In genomic region chr13:54686139-54687053, GRCm38 (mm10) we compare ENCODE assay signal across 8 mouse cellular contexts. TPM values are rescaled to one million over a fixed set of nuclear protein-coding genes. Genes with fewer than 3 reads are reported as not detected.
DNase-seq lines count a peak whose midpoint lies in the region; ATAC-seq and TF ChIP-seq lines count a peak whose summit lies in the region.

No protein-coding gene starts in this region.

- peak overlapping the region; percentile 94 for H3K27ac ChIP-seq in kidney, adult 2 months (ENCODE audit: insufficient read depth, low read depth, low read length)
- peak overlapping the region; percentile 63 for H3K27ac ChIP-seq in MEL (ENCODE audit: control insufficient read depth, low read depth, low read length)
- peak overlapping the region; percentile 99 for H3K27ac ChIP-seq in forebrain, embryonic 12.5 days
- peak overlapping the region; percentile 98 for H3K27ac ChIP-seq in liver, embryonic 11.5 days (ENCODE audit: low read depth, low read length)
- H3K27ac ChIP-seq in stomach, embryonic 14.5 days (ENCODE audit: low read length) = peak overlapping the region; percentile 96

- H3K4me2 ChIP-seq in forebrain, embryonic 12.5 days = peak overlapping the region; percentile 92
- H3K4me2 ChIP-seq in liver, embryonic 11.5 days = peak overlapping the region; percentile 98
- peak overlapping the region; percentile 83 for H3K4me2 ChIP-seq in stomach, embryonic 14.5 days (replicated peaks; ENCODE audit: low read depth, low read length)

- no peak for TF ChIP-seq EP300 in MEL (IDR thresholded peaks at IDR 0.05; ENCODE audit: low read depth in 1 of 2, low read length in 2 of 2)

- peaks cover 12% of the 10 kb centered on the region; the same call in 1 of the 2 replicates for H3K36me3 ChIP-seq in kidney, adult 2 months (ENCODE audit: control insufficient read depth, insufficient read depth, low read length)
- H3K36me3 ChIP-seq in MEL (ENCODE audit: control insufficient read depth in 1 of 2, insufficient read depth in 2 of 2, low read length in 2 of 2) = peaks cover 7 to 24% of the 10 kb centered on the region in 2 experiments; a peak in 3 of 4 replicates
- peaks cover 32% of the 10 kb centered on the region for H3K36me3 ChIP-seq in forebrain, embryonic 12.5 days (replicated peaks)
- H3K36me3 ChIP-seq in liver, embryonic 11.5 days (ENCODE audit: control insufficient read depth, insufficient read depth, low read length) = peaks cover 29% of the 10 kb centered on the region
- peaks cover 30% of the 10 kb centered on the region for H3K36me3 ChIP-seq in stomach, embryonic 14.5 days (ENCODE audit: control insufficient read depth, insufficient read depth, low read length)

- no peaks in the 10 kb centered on the region for H3K27me3 ChIP-seq in kidney, adult 2 months (replicated peaks; ENCODE audit: control insufficient read depth, insufficient read depth, low read length)
- no peaks in the 10 kb centered on the region for H3K27me3 ChIP-seq in MEL (ENCODE audit: control insufficient read depth in 1 of 2, insufficient read depth in 2 of 2, low read length in 2 of 2)
- no peaks in the 10 kb centered on the region for H3K27me3 ChIP-seq in forebrain, embryonic 12.5 days
- no peaks in the 10 kb centered on the region for H3K27me3 ChIP-seq in liver, embryonic 11.5 days (replicated peaks; ENCODE audit: control insufficient read depth, insufficient read depth, low read length)
- H3K27me3 ChIP-seq in stomach, embryonic 14.5 days (ENCODE audit: control insufficient read depth, insufficient read depth, low read length) = no peaks in the 10 kb centered on the region

- H3K4me1 ChIP-seq in kidney, adult 2 months (ENCODE audit: control insufficient read depth, insufficient read depth, low read length) = peaks cover 25% of the 10 kb centered on the region
- H3K4me1 ChIP-seq in MEL (ENCODE audit: control insufficient read depth in 1 of 2, insufficient read depth in 2 of 2, low read length in 2 of 2) = peaks cover 4 to 26% of the 10 kb centered on the region in 2 experiments
- H3K4me1 ChIP-seq in forebrain, embryonic 12.5 days = peaks cover 37% of the 10 kb centered on the region
- H3K4me1 ChIP-seq in liver, embryonic 11.5 days (replicated peaks; ENCODE audit: control insufficient read depth, insufficient read depth, low read length) = peaks cover 35% of the 10 kb centered on the region
- H3K4me1 ChIP-seq in stomach, embryonic 14.5 days (ENCODE audit: control insufficient read depth, insufficient read depth, low read length) = peaks cover 24% of the 10 kb centered on the region

- peaks cover 44% of the 10 kb centered on the region for H3K79me2 ChIP-seq in MEL (ENCODE audit: control insufficient read depth, insufficient read depth, low read length, poor library complexity)

- peak overlapping the region; percentile 83 for H3K4me3 ChIP-seq in kidney, adult 2 months (ENCODE audit: insufficient read depth, low read depth, low read length)
- peak overlapping the region; percentile 79 to 87 for H3K4me3 ChIP-seq in MEL (ENCODE audit: control insufficient read depth in 1 of 2, insufficient read depth in 1 of 2, low read depth in 2 of 2, low read length in 2 of 2)
- peak overlapping the region; percentile 88 for H3K4me3 ChIP-seq in forebrain, embryonic 12.5 days (replicated peaks)
- peak overlapping the region; percentile 79 for H3K4me3 ChIP-seq in liver, embryonic 11.5 days (ENCODE audit: low read depth, low read length)
- H3K4me3 ChIP-seq in stomach, embryonic 14.5 days (ENCODE audit: low read depth, low read length) = peak overlapping the region; percentile 97

- no peak for TF ChIP-seq RAD21 in MEL (IDR thresholded peaks at IDR 0.05; ENCODE audit: low read depth, low read length)

- no peak for ATAC-seq in forebrain, embryonic 12.5 days (ENCODE audit: low FRiP score)
- ATAC-seq in liver, embryonic 11.5 days (replicated peaks; ENCODE audit: low FRiP score) = no peak
- no peak for ATAC-seq in stomach, embryonic 14.5 days (ENCODE audit: insufficient number of reproducible peaks, insufficient read depth, low FRiP score, low read depth)
- no peak for ATAC-seq in activated CD4-positive, CD25-positive, alpha-beta regulatory T cell, adult 4 months

- peak overlapping the region; percentile 90 for H3K9ac ChIP-seq in MEL (ENCODE audit: control insufficient read depth, low read depth, low read length, poor library complexity, severe bottlenecking)
- H3K9ac ChIP-seq in forebrain, embryonic 12.5 days = peak overlapping the region; percentile 96
- H3K9ac ChIP-seq in liver, embryonic 11.5 days (ENCODE audit: low read depth, low read length) = peak overlapping the region; percentile 94
- H3K9ac ChIP-seq in stomach, embryonic 14.5 days (replicated peaks; ENCODE audit: low read depth, low read length) = peak overlapping the region; percentile 87

- no peak for TF ChIP-seq CTCF in kidney, adult 2 months (conservative IDR thresholded peaks at IDR 0.05; ENCODE audit: insufficient read depth, insufficient read length, low read depth, low read length)
- TF ChIP-seq CTCF in MEL (IDR thresholded peaks at IDR 0.05 in 2 of 3, conservative IDR thresholded peaks at IDR 0.05 in 1 of 3; ENCODE audit: control insufficient read depth in 1 of 3, insufficient read depth in 1 of 3, low read depth in 2 of 3, low read length in 3 of 3, poor library complexity in 1 of 3, severe bottlenecking in 1 of 3) = no peak

- TF ChIP-seq POLR2A in kidney, adult 2 months (IDR thresholded peaks at IDR 0.05; ENCODE audit: low read depth, low read length) = no peak
- TF ChIP-seq POLR2A in MEL (IDR thresholded peaks at IDR 0.05; ENCODE audit: control insufficient read depth in 1 of 2, insufficient read depth in 1 of 2, low read depth in 1 of 2, low read length in 2 of 2, poor library complexity in 1 of 2) = no peak

- no peaks in the 10 kb centered on the region for H3K9me3 ChIP-seq in MEL (replicated peaks; ENCODE audit: insufficient read depth, low read length)
- no peaks in the 10 kb centered on the region for H3K9me3 ChIP-seq in forebrain, embryonic 12.5 days
- H3K9me3 ChIP-seq in liver, embryonic 11.5 days (ENCODE audit: control insufficient read depth, low read length) = no peaks in the 10 kb centered on the region
- H3K9me3 ChIP-seq in stomach, embryonic 14.5 days (ENCODE audit: control insufficient read depth, low read depth, low read length) = no peaks in the 10 kb centered on the region

- WGBS in kidney, adult 2 months = 5% methylated on average over 19 of the region's 19 CpGs
- 6% methylated on average over 19 of the region's 19 CpGs for WGBS in forebrain, embryonic 12.5 days
- 9% methylated on average over 19 of the region's 19 CpGs for WGBS in liver, embryonic 11.5 days
- WGBS in stomach, embryonic 14.5 days = 4% methylated on average over 19 of the region's 19 CpGs

- DNase-seq in kidney, adult 2 months = no peak
- DNase-seq in kidney, postnatal 25 days = no peak
- peak; percentile 26 for DNase-seq in MEL (ENCODE audit: low read depth, low spot score)
- no peak for DNase-seq in liver, embryonic 11.5 days (ENCODE audit: low spot score)
- no peak for DNase-seq in gastrocnemius, adult 18-20 months (ENCODE audit: low spot score)

TF ChIP-seq in MEL, 35 proteins besides CTCF, POLR2A, EP300 and RAD21:
- TF ChIP-seq GABPA (IDR thresholded peaks at IDR 0.05; ENCODE audit: low read depth, low read length) (no peak), MAFK (IDR thresholded peaks at IDR 0.05; ENCODE audit: borderline replicate concordance, low read depth, low read length) (no peak), E2F4 (IDR thresholded peaks at IDR 0.05; ENCODE audit: borderline replicate concordance, low read depth, low read length) (no peak), GATA1 (IDR thresholded peaks at IDR 0.05; ENCODE audit: low read depth, low read length) (no peak), MYC (IDR thresholded peaks at IDR 0.05; ENCODE audit: low read depth, low read length) (no peak), TAL1 (IDR thresholded peaks at IDR 0.05; ENCODE audit: low read length) (no peak)

RNA-seq across cellular contexts. Expression of gene Rnf44, which starts 7.3 kb away (rescaled TPM):
- 191 and 192 TPM in 2 replicates for polyA plus RNA-seq in kidney, adult 2 months (2012; rRNA removed)
- 10.4 and 10.7 TPM in 2 replicates for total RNA-seq in MEL (2012; rRNA removed)
- 10 to 100 TPM in 1 of 2 experiments, not detected in 1; 60.5 TPM for polyA plus RNA-seq in MEL (2012; ENCODE audit: insufficient read depth in 1 of 2, insufficient read length in 2 of 2, low read depth in 1 of 2, low replicate concordance in 2 of 2, missing spikeins in 1 of 2)
- 102 and 113 TPM in 2 replicates for polyA plus RNA-seq in forebrain, embryonic 12.5 days (2016; fragmentation: Nextera tagmentation; extraction: Ambion mirVana)
- 71.5 and 82.3 TPM in 2 replicates for polyA plus RNA-seq in liver, embryonic 11.5 days (2014; fragmentation: Nextera tagmentation; extraction: Ambion mirVana)
- polyA plus RNA-seq in stomach, embryonic 14.5 days (2014; fragmentation: Nextera tagmentation; extraction: Ambion mirVana) = 71.7 and 83.9 TPM in 2 replicates
- total RNA-seq in gastrocnemius, adult 18-20 months (2021) = 10 to 100 TPM; 23.8 to 29.2 TPM
- polyA plus RNA-seq in activated CD4-positive, CD25-positive, alpha-beta regulatory T cell, adult 4 months (2017; shearing (Covaris generic)) = 10 to 100 TPM; 23.3 to 31.2 TPM

RNA-seq across cellular contexts. Expression of gene Cdhr2, which starts 14.9 kb away (rescaled TPM):
- polyA plus RNA-seq in kidney, adult 2 months (2012; rRNA removed) = 31.3 and 37.9 TPM in 2 replicates
- total RNA-seq in MEL (2012; rRNA removed) = not detected in 2 replicates
- not detected for polyA plus RNA-seq in MEL (2012; ENCODE audit: insufficient read depth in 1 of 2, insufficient read length in 2 of 2, low read depth in 1 of 2, low replicate concordance in 2 of 2, missing spikeins in 1 of 2)
- 0.05 TPM in 1 of 2 replicates, not detected in the other for polyA plus RNA-seq in forebrain, embryonic 12.5 days (2016; fragmentation: Nextera tagmentation; extraction: Ambion mirVana)
- 7.4 and 8.3 TPM in 2 replicates for polyA plus RNA-seq in liver, embryonic 11.5 days (2014; fragmentation: Nextera tagmentation; extraction: Ambion mirVana)
- polyA plus RNA-seq in stomach, embryonic 14.5 days (2014; fragmentation: Nextera tagmentation; extraction: Ambion mirVana) = 1.00 and 1.1 TPM in 2 replicates
- total RNA-seq in gastrocnemius, adult 18-20 months (2021) = not detected
- under 1 TPM in 1 of 2 experiments, not detected in 1; 0.08 TPM for polyA plus RNA-seq in activated CD4-positive, CD25-positive, alpha-beta regulatory T cell, adult 4 months (2017; shearing (Covaris generic))
